Mouse (Mus musculus) C2C12 (cell line): ENCODE data around the gene Mrpl4.

Experiments
- CTCF ChIP-seq: IDR thresholded peaks from one replicate; pipeline ENCODE4 v1.5.1; 2011; ENCODE audit not compliant: control insufficient read depth, insufficient read depth, insufficient read length
- FOSL1 ChIP-seq: IDR thresholded peaks from one replicate; pipeline ENCODE4 v1.8.0; 2011; ENCODE audit warnings: mild to moderate bottlenecking, low read length; ENCODE audit not compliant: poor library complexity, insufficient read depth, severe bottlenecking
- MYOD1 ChIP-seq: IDR thresholded peaks from one replicate; pipeline ENCODE4 v1.6.1; 2011; ENCODE audit warnings: low read depth; ENCODE audit not compliant: control insufficient read depth, insufficient read length
- USF1 ChIP-seq: IDR thresholded peaks from one replicate; pipeline ENCODE4 v1.6.1; 2011; ENCODE audit warnings: low read depth, mild to moderate bottlenecking, control low read depth, moderate library complexity

DNA sequence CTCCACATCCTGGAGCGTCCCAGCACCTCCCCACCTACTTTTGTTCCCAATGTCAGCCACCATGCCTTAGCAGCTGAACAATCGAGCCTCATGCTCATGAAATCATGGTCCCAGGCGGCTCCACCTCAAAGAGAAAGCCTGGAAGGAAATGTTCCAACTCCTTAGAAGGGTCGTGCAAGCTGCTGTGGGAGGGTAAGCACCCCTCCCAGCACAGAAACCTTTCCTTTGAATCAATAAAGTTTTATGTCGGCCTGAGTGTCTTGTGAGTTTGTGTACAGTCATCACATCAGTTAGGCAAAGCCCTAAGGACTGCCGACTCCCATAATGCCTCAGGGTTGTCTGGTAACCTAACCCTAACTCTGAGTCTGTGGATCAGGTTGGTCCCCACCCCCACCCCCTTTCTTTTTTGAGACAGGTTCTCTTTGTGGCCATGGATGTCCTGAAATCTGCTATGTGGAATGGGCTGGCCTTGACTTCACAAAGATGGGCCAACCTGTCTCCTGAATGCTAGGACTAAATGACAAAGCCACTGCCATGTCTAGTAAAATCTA, 26.1 kb downstream of the Mrpl4 start:
- TF ChIP-seq MYOD1: no peak
- TF ChIP-seq CTCF: no peak
- no peak for TF ChIP-seq USF1
- TF ChIP-seq FOSL1: no peak
